Mouse (Mus musculus) skeletal muscle tissue, adult 2 months (tissue): ENCODE measurements around the gene Cyp2s1.

Experiments
- DNase-seq: peaks from one replicate; pipeline ENCODE4 v3.0.0-alpha.2; 2012; ENCODE audit warnings: low read depth, low spot score

Gene Cyp2s1

GRCm38 (mm10) chr7:25816241-25816919 lies at the start of gene Cyp2s1:
Gene Cyp2s1 (minus strand): TSS chr7:25816913.
- no peak for DNase-seq

GRCm38 (mm10) chr7:25864861-25865260 lies 48.1 kb upstream of the Cyp2s1 start:
- DNase-seq, result no peak

- DNase-seq, result no peak
Observed at GRCm38 (mm10) chr7:25863756-25864155, 47.0 kb upstream of the Cyp2s1 start.

- DNase-seq, result no peak
Observed at GRCm38 (mm10) chr7:25862365-25862764, 45.7 kb upstream of the Cyp2s1 start.

GRCm38 (mm10) chr7:25859962-25860870 lies 43.5 kb upstream of the Cyp2s1 start:
- DNase-seq, result no peak

- DNase-seq, result no peak
Observed at GRCm38 (mm10) chr7:25855082-25855481, 38.4 kb upstream of the Cyp2s1 start.

- DNase-seq, result no peak
Observed at GRCm38 (mm10) chr7:25848444-25848812, 31.7 kb upstream of the Cyp2s1 start.

GRCm38 (mm10) chr7:25847722-25848443 lies 31.2 kb upstream of the Cyp2s1 start:
- DNase-seq, result peak; percentile 67

- DNase-seq, result no peak
Observed at GRCm38 (mm10) chr7:25844885-25845284, 28.2 kb upstream of the Cyp2s1 start.

- DNase-seq, result no peak
Observed at GRCm38 (mm10) chr7:25844423-25844822, 27.7 kb upstream of the Cyp2s1 start.

GRCm38 (mm10) chr7:25843492-25843891 lies 26.8 kb upstream of the Cyp2s1 start:
- DNase-seq, result no peak

GRCm38 (mm10) chr7:25840908-25841307 lies 24.2 kb upstream of the Cyp2s1 start:
- no peak for DNase-seq

- no peak for DNase-seq
Observed at GRCm38 (mm10) chr7:25835188-25835891, 18.6 kb upstream of the Cyp2s1 start.

- DNase-seq, result no peak
Observed at GRCm38 (mm10) chr7:25831557-25832530, 15.1 kb upstream of the Cyp2s1 start.

GRCm38 (mm10) chr7:25830251-25830650 lies 13.5 kb upstream of the Cyp2s1 start:
- no peak for DNase-seq

GRCm38 (mm10) chr7:25827199-25827598 lies 10.5 kb upstream of the Cyp2s1 start:
- peak; percentile 51 for DNase-seq

- DNase-seq, result no peak
Observed at GRCm38 (mm10) chr7:25826029-25826428, 9.3 kb upstream of the Cyp2s1 start.

- DNase-seq, result no peak
Observed at GRCm38 (mm10) chr7:25825043-25825442, 8.3 kb upstream of the Cyp2s1 start.

GRCm38 (mm10) chr7:25815571-25815970 lies 1.1 kb downstream of the Cyp2s1 start:
- DNase-seq, result no peak

GRCm38 (mm10) chr7:25814711-25815110 lies 2.0 kb downstream of the Cyp2s1 start:
- no peak for DNase-seq
